Mouse (Mus musculus): ENCODE results near the gene Kat7.

Gene Kat7

GRCm38 (mm10) chr11:95279061-95279659, 30.9 kb downstream of the Kat7 start:
- no peak for DNase-seq (ENCODE audit: low read depth, low spot score)

- no peak for DNase-seq (ENCODE audit: low read depth, low spot score)
These were observed 34.0 kb downstream of the Kat7 start for GRCm38 (mm10) chr11:95276056-95276455.

GRCm38 (mm10) chr11:95274613-95275012, 35.4 kb downstream of the Kat7 start:
- DNase-seq (ENCODE audit: low read depth, low spot score), result no peak

- DNase-seq (ENCODE audit: low read depth, low spot score), result no peak
These were observed 36.4 kb downstream of the Kat7 start for GRCm38 (mm10) chr11:95273661-95274060.

GRCm38 (mm10) chr11:95266540-95267245, 43.4 kb downstream of the Kat7 start:
- no peak for DNase-seq (ENCODE audit: low read depth, low spot score)

GRCm38 (mm10) chr11:95264455-95265013, 45.5 kb downstream of the Kat7 start:
- no peak for DNase-seq (ENCODE audit: low read depth, low spot score)

- no peak for DNase-seq (ENCODE audit: low read depth, low spot score)
These were observed 46.1 kb downstream of the Kat7 start for GRCm38 (mm10) chr11:95263816-95264454.

GRCm38 (mm10) chr11:95261178-95261751, 48.8 kb downstream of the Kat7 start, which contains the start of gene Tac4:
Gene Tac4, plus strand, starts transcription at chr11:95261529.
- DNase-seq (ENCODE audit: low read depth, low spot score), result no peak

- DNase-seq (ENCODE audit: low read depth, low spot score), result peak; percentile 85
These were observed 50.8 kb downstream of the Kat7 start for GRCm38 (mm10) chr11:95259088-95259849.

- peak; percentile 73 for DNase-seq (ENCODE audit: low read depth, low spot score)
These were observed 51.6 kb downstream of the Kat7 start for GRCm38 (mm10) chr11:95258490-95258889.

- no peak for DNase-seq (ENCODE audit: low read depth, low spot score)
These were observed 52.1 kb downstream of the Kat7 start for GRCm38 (mm10) chr11:95257930-95258329.

GRCm38 (mm10) chr11:95255747-95256146, 54.3 kb downstream of the Kat7 start:
- DNase-seq (ENCODE audit: low read depth, low spot score), result no peak

GRCm38 (mm10) chr11:95254165-95254564, 55.9 kb downstream of the Kat7 start:
- no peak for DNase-seq (ENCODE audit: low read depth, low spot score)

GRCm38 (mm10) chr11:95252104-95252503, 57.9 kb downstream of the Kat7 start:
- no peak for DNase-seq (ENCODE audit: low read depth, low spot score)

GRCm38 (mm10) chr11:95251295-95251694, 58.8 kb downstream of the Kat7 start:
- DNase-seq (ENCODE audit: low read depth, low spot score), result peak; percentile 78

GRCm38 (mm10) chr11:95250110-95250509, 59.9 kb downstream of the Kat7 start:
- DNase-seq (ENCODE audit: low read depth, low spot score), result no peak

GRCm38 (mm10) chr11:95247065-95247464, 63.0 kb downstream of the Kat7 start:
- no peak for DNase-seq (ENCODE audit: low read depth, low spot score)

- DNase-seq (ENCODE audit: low read depth, low spot score), result no peak
These were observed 64.6 kb downstream of the Kat7 start for GRCm38 (mm10) chr11:95245456-95245855.

GRCm38 (mm10) chr11:95242653-95243052, 67.4 kb downstream of the Kat7 start:
- no peak for DNase-seq (ENCODE audit: low read depth, low spot score)

- DNase-seq (ENCODE audit: low read depth, low spot score), result no peak
These were observed 71.6 kb downstream of the Kat7 start for GRCm38 (mm10) chr11:95238477-95238876.

GRCm38 (mm10) chr11:95232329-95232696, 77.7 kb downstream of the Kat7 start:
- no peak for DNase-seq (ENCODE audit: low read depth, low spot score)
